Mouse (Mus musculus): ENCODE results near the gene Asic5.

GRCm38 (mm10) chr3:81975607-81976006 lies 6.5 kb upstream of the Asic5 start:
- no peak for TF ChIP-seq CTCF (IDR thresholded peaks at IDR 0.05; ENCODE audit: low read depth, low read length)
- no peak for TF ChIP-seq POLR2A (IDR thresholded peaks at IDR 0.05; ENCODE audit: borderline replicate concordance, low read depth, low read length)
